Mouse (Mus musculus) layer of hippocampus, adult 9-11 months (tissue): ENCODE data around the gene Slc25a53.
"Not testable (repeated sequence)": the region's sequence is repeated elsewhere in the genome, so short reads cannot be mapped to it uniquely, and the experiment has no call there.

Experiments used
- DNase-seq: peaks from one replicate; pipeline ENCODE4 v3.0.0; 2022

The Slc25a53 gene

GRCm38 (mm10) chrX:137038000-137038483, at the start of gene Slc25a53:
TSS of gene Slc25a53 (minus strand) at chrX:137038302.
- peak; percentile 86 for DNase-seq

GRCm38 (mm10) chrX:137063202-137063601, 25.1 kb upstream of the Slc25a53 start:
- DNase-seq = peak; percentile 33

DNA sequence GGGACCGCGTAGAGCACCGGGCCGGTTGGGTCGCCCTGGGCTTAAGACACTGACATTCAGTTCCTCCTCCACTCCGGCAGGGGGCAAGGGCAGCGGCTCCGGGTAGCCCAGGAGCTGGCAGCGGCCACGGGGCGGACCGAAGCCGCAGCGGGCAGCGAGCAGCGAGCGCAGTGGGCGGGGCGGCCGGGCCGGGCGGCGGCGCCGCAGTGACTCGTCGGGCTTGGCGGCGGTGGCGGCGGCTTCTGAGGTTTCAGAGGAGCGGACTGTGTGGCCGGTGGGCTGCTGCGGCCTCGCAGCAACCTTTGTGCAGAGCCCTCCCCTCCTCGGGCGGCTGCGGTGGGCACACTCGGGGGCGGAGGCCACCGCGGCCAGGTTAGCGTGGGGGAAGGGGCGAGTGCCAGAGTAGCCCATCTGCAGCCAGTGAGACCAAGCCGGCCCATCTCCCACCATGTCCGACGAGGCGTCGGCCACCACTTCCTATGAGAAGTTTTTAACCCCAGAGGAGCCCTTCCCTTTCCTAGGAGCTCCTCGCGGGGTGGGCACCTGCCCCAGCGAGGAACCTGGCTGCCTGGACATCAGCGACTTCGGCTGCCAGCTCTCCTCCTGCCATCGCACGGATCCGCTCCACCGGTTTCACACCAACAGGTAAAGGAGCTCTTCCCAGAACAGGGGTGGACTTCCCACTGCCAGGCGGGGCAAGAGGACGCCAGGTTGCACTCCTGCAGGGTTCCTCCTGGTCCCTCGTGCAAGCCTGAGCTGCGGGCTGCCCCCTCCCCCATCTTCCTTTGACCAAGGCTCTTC, 11.5 kb upstream of the Slc25a53 start, which contains the start of gene Fam199x:
Fam199x (plus strand) TSS at position 170 of the 801 bp plus-strand sequence.
- peak; percentile 61 for DNase-seq

- no peak for DNase-seq
Observed at GRCm38 (mm10) chrX:137049060-137049424, 10.9 kb upstream of the Slc25a53 start.

- DNase-seq = no peak
Observed at GRCm38 (mm10) chrX:137038502-137038901, 400 bp upstream of the Slc25a53 start.

- DNase-seq = no peak
Observed at GRCm38 (mm10) chrX:137037470-137037999, 567 bp downstream of the Slc25a53 start.

GRCm38 (mm10) chrX:137034322-137034721, 3.8 kb downstream of the Slc25a53 start:
- no peak for DNase-seq

- DNase-seq = no peak
Observed at GRCm38 (mm10) chrX:137031726-137032125, 6.4 kb downstream of the Slc25a53 start.

DNA sequence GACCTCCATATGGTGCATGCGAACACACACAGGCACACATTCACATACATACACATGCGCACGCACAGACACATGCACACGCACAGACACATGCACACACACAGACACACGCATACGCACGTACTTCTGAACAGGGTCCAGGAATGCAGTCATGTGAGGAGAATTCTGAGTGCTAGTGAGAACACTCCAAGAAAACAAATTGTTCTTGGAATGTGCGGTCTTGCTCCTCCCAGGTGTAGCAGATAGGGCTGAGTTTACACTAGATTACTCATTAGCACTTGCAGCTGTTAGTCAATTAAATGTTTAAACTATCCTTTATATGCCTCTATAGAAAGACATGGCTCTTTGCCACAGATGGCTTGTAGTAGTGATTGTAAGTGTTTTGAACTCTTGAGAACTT, 7.2 kb downstream of the Slc25a53 start:
- no peak for DNase-seq

- no peak for DNase-seq
Observed at GRCm38 (mm10) chrX:137019310-137019709, 18.8 kb downstream of the Slc25a53 start.

DNA sequence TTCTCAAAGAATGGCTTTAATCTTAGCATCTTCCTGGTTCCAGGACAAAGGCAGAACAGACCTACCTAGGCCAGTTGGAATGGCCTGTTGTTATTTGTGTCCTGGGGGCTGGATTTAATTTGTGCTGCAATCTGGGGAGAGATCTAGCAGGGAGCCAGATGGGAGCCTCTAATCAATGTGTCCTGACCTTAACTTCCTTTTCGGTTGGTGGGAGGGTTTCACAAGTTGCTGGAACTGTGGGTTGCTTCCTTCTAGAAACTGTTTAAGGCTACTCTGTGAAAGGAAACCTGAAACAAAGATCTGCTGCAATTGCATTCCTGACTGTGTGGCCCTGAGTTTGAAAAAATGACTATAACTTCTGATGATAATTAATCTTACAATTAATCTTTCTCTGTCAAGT, 20.4 kb downstream of the Slc25a53 start:
- no peak for DNase-seq

- DNase-seq = peak; percentile 27
Observed at GRCm38 (mm10) chrX:137015099-137015709, 22.9 kb downstream of the Slc25a53 start.

DNA sequence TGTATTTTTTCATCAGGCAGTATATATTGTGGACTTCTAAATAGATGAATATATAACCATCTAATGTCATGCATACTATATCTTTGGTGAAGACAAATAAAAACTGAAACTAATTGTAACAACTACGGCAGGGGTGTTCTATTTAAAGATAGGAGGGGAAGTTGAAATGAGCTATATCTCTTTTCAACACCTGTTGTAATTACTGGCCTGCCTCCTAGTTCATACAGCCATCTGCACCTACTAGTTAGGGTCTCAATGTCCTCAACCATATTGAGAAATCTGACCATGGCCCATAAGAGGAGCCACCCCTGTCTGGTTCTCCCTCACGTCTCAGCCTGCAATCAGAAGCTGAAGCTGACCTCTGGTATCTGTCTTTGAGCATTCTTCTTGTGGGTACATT, 41.8 kb downstream of the Slc25a53 start:
- no peak for DNase-seq

GRCm38 (mm10) chrX:136993641-136994040, 44.5 kb downstream of the Slc25a53 start:
- no peak for DNase-seq

DNA sequence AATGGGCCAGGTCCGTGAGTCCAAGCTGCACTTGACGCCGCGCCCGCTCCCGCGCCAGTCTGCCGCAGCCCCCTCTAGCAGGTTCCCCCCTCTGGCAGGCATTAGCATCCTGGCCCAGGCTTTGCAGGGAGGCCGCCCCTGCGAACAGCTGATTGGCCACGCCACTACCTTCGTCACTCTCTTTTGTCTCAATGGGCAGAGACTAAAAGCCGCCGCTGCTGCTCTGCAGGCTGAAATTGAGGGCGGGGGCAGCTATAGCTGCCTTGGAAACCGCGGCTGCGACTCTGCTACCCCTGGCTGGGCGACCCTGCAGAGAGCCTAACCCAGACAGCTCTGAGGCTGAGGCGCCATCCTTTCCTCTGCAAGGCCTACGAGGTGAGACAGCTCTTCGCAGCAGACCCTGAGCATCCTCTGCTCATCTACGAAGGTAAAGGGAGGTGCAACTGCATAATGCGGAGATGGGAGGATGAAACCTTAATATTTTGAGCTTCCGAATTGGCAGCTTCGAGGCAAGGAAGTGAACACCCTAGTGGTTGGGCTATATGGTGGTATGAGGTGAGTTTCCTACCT, 45.0 kb downstream of the Slc25a53 start, which contains the start of gene Zcchc18:
Zcchc18 (plus strand) TSS at position 178 of the 570 bp plus-strand sequence.
- DNase-seq = peak; percentile 90

DNA sequence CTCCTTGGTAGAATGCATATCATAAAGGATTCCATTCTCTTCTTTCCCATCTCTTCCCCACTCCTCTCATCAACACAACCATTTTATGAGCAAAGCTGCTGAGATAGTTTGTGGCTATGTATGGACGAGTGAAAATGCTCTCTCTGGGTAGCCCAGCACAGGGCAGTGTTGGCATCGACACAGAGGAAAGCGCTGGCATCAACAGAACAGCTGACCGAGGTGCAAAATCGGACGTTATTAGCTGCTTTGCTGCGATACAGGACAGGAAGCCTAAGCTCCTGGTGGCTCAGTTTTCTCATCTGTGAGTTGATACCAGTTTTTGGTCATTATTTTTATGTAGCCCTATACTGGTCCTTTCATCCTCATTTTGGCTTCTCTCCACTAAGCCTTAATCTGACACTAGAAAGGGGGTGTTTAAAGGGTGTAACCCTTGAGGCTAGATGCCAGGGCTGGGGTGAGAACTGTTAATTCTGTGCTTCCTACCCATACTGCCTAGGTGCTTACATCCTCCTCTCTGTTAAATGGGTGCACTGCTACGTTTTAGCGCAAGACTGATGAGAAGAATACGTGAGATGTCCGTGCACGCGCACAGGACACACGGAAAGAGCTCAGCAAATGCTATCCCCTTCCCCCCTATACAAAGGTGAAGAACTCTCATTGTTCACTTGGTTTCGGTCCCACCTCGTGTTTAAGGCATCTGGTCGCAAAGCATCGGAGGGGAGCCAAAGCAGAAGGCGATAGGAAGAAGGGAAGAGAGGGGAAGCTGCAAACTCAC, 45.7 kb downstream of the Slc25a53 start:
- peak; percentile 14 for DNase-seq

DNA sequence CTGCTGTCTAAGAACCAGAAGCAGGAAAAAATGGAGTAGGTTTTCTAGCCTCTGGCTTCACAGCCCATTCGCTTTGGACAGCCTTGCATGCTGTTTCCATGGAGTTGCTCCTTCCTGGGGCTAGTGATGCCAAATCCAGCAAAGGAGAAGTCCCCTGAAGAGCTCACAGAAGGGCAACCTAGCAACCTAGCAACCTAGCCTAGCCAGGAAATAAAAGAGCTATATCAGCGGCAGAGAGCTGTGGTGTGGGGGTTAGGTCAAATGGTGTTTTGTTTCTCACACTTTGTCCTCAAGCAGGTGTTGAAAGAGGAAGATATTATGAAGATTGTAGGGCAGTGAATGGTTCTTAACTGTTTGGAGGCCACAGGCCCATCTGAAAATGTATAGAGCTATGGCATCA, 46.8 kb downstream of the Slc25a53 start:
- DNase-seq = no peak

DNA sequence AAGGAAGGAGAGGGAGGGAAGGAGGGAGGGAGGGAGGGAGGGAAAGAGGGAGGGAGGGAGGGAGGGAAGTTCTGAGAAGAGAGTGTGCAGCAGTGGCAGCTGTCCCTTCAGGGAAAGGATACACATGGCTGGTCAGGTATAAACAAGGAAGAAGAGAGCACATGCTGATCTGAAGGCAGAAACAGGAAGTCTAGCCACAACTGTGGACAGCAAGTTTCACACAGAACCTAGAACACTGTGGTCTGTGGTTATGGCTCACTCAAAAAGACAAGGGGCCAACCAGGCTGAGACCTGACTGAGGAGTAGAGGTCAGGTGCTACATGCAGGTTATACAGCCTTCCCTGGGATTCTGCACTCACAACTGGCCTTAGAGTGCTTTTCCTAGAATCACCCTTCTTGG, 52.1 kb downstream of the Slc25a53 start:
- no peak for DNase-seq

GRCm38 (mm10) chrX:136978616-136979015, 59.5 kb downstream of the Slc25a53 start:
- DNase-seq = no peak

- DNase-seq = peak; percentile 91
Observed at GRCm38 (mm10) chrX:136976424-136977084, 61.5 kb downstream of the Slc25a53 start, which contains the start of the genes Tmsb15l and Tmsb15b1. TSS of gene Tmsb15l (minus strand) at chrX:136976869. TSS of gene Tmsb15b1 (minus strand) at chrX:136976874.

DNA sequence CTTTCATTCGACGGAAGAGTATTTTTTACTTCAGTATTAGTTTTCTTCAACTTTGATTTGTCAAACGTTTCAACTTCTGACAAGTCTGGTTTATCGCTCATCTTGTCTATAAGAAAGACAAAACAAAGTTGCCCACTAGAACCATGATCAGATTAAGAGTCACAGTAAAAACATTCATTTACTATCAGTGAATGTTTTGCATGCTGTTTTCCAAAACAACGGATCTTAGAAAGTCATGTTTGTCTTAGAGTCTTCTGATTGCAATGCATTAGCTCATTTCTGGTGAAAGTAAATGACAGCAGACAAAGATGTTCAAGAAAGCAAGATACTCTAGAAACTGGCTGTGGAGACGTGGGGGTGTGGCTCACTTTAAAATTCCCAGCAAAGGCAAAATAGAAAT, 62.7 kb downstream of the Slc25a53 start, which contains the start of gene Tmsb15b2:
Tmsb15b2 (minus strand) TSS at position 101 of the 400 bp plus-strand sequence.
- not testable (repeated sequence) for DNase-seq

DNA sequence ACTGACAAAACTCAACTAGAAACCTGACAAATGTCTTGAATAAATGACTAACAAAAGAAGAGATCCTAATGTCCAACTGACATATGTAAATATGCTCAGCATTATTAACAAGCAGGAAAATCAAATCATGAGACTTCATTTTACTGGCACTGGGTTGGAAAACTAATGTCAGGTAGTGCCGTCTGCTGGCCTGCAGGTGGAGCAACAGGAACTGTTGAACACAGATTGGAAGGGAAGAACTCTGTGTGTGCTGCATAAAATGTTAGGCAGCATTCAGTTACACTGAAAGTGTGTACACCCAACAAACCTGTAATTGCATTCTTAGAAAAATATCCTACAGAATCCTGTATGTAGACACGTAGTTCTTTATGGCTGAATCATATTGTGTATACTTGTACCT, 78.4 kb downstream of the Slc25a53 start:
- DNase-seq = no peak
